ENCODE assay signal across 8 mouse cellular contexts in the genomic region with DNA sequence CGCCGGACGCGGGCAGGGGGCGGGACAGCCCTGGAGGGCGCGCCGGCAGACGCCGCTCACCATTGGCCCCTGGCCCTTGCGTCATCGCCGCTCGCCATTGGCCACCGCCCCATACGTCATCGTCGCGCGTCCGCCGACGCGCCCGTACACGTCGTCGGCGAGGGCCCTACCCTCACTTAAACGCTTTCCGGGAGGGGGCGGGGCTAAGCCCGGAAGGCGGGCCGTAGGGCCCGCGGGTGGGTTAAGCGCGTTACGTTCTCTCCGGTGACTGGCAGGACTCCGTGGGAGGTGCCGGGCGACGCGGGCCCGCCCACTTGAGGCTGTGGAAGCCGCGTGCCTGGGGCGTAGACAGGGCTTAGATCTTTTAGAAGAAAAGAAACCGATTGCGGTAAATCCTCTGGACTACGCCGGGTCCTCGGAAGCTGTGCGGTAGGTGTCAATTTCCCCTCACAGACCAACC. TPM values are rescaled to one million over a fixed set of nuclear protein-coding genes. Genes with fewer than 3 reads are reported as not detected.
DNase-seq lines count a peak whose midpoint lies in the region; ATAC-seq and TF ChIP-seq lines count a peak whose summit lies in the region.

No protein-coding gene starts in this region.

- no peak for TF ChIP-seq RAD21 in CH12.LX (IDR thresholded peaks at IDR 0.05; ENCODE audit: low read depth, low read length)

- in situ Hi-C loops in CH12.LX (cut with MboI; ENCODE audit: low pct_ligation_motif_present, low pct_unique_long_range_greater_than_20kb, low sequenced_read_pairs): no loop called here

- H3K9me3 ChIP-seq in CH12.LX (replicated peaks; ENCODE audit: low read length): no peaks in the 10 kb centered on the region
- no peaks in the 10 kb centered on the region for H3K9me3 ChIP-seq in forebrain, embryonic 11.5 days (ENCODE audit: control insufficient read depth, low read length)
- no peaks in the 10 kb centered on the region for H3K9me3 ChIP-seq in heart, embryonic 16.5 days (replicated peaks; ENCODE audit: control insufficient read depth, low read length)
- H3K9me3 ChIP-seq in liver, embryonic 15.5 days (replicated peaks): no peaks in the 10 kb centered on the region
- no peaks in the 10 kb centered on the region for H3K9me3 ChIP-seq in neural tube, embryonic 12.5 days

- peaks cover 24% of the 10 kb centered on the region for H3K79me2 ChIP-seq in CH12.LX (replicated peaks; ENCODE audit: control insufficient read depth, extremely low read depth, insufficient read depth, poor library complexity, severe bottlenecking)

- H3K36me3 ChIP-seq in CH12.LX (replicated peaks in 1 of 2; ENCODE audit: control insufficient read depth in 1 of 2, insufficient read depth in 1 of 2, low read length in 1 of 2): peaks cover 39 to 68% of the 10 kb centered on the region in 2 experiments
- peaks cover 2% of the 10 kb centered on the region; the same call in 1 of the 2 replicates for H3K36me3 ChIP-seq in forebrain, embryonic 11.5 days (ENCODE audit: control insufficient read depth, insufficient read depth, low read length)
- H3K36me3 ChIP-seq in heart, embryonic 16.5 days (ENCODE audit: control insufficient read depth, insufficient read depth): peaks cover 27% of the 10 kb centered on the region
- H3K36me3 ChIP-seq in liver, embryonic 15.5 days (replicated peaks): peaks cover 61% of the 10 kb centered on the region
- peaks cover 40% of the 10 kb centered on the region for H3K36me3 ChIP-seq in neural tube, embryonic 12.5 days

- H3K4me1 ChIP-seq in CH12.LX (ENCODE audit: control insufficient read depth in 1 of 2, insufficient read depth in 2 of 2): peaks cover 3 to 37% of the 10 kb centered on the region in 2 experiments; a peak in 3 of 4 replicates
- peaks cover 9% of the 10 kb centered on the region; the same call in 1 of the 2 replicates for H3K4me1 ChIP-seq in forebrain, embryonic 11.5 days (replicated peaks; ENCODE audit: control insufficient read depth, insufficient read depth, low read length)
- peaks cover 18% of the 10 kb centered on the region for H3K4me1 ChIP-seq in heart, embryonic 16.5 days (ENCODE audit: control insufficient read depth, insufficient read depth, low read length)
- H3K4me1 ChIP-seq in liver, embryonic 15.5 days (replicated peaks): peaks cover 60% of the 10 kb centered on the region
- peaks cover 16% of the 10 kb centered on the region for H3K4me1 ChIP-seq in neural tube, embryonic 12.5 days

- TF ChIP-seq EP300 in CH12.LX (IDR thresholded peaks at IDR 0.05; ENCODE audit: low read length): no peak

- TF ChIP-seq CTCF in CH12.LX (conservative IDR thresholded peaks at IDR 0.05 in 1 of 2, IDR thresholded peaks at IDR 0.05 in 1 of 2; ENCODE audit: low read depth in 2 of 2, low read length in 2 of 2): no peak

- dilution Hi-C loops in CH12.LX (cut with MboI; ENCODE audit: extremely low pct_ligation_motif_present, extremely low pct_unique_long_range_greater_than_20kb, low sequenced_read_pairs): no loop called here

- H3K27me3 ChIP-seq in CH12.LX (replicated peaks): no peaks in the 10 kb centered on the region
- H3K27me3 ChIP-seq in forebrain, embryonic 11.5 days (ENCODE audit: control insufficient read depth, insufficient read depth, low read length): no peaks in the 10 kb centered on the region
- no peaks in the 10 kb centered on the region for H3K27me3 ChIP-seq in heart, embryonic 16.5 days (ENCODE audit: control insufficient read depth, insufficient read depth, low read length)
- H3K27me3 ChIP-seq in liver, embryonic 15.5 days: no peaks in the 10 kb centered on the region
- H3K27me3 ChIP-seq in neural tube, embryonic 12.5 days (replicated peaks): no peaks in the 10 kb centered on the region

- peak; percentile 97 for ATAC-seq in forebrain, embryonic 11.5 days (replicated peaks; ENCODE audit: low FRiP score)
- peak; percentile 98 for ATAC-seq in heart, embryonic 16.5 days (replicated peaks; ENCODE audit: extremely low read depth, insufficient read depth, low FRiP score)
- ATAC-seq in liver, embryonic 15.5 days (ENCODE audit: insufficient read depth): peak; percentile 97
- peak; percentile 96 for ATAC-seq in neural tube, embryonic 12.5 days (ENCODE audit: low FRiP score, low read depth)

- peak; percentile 98 for DNase-seq in CH12.LX (ENCODE audit: extremely low read depth)
- DNase-seq in c-Kit-positive CD71-positive TER-119-negative erythroid progenitor cells, embryonic 14.5 days (ENCODE audit: low read depth): peak; percentile 97
- DNase-seq in forebrain, embryonic 11.5 days (ENCODE audit: low spot score): peak; percentile 100
- DNase-seq in kidney, postnatal 36 days: peak; percentile 99 to 100
- DNase-seq in telencephalon, adult 2 months (ENCODE audit: low read depth, low spot score): peak; percentile 97

- H3K27ac ChIP-seq in CH12.LX (ENCODE audit: insufficient read depth, low read depth): no peak overlapping the region
- peak overlapping the region; percentile 28; the same call in 1 of the 2 replicates for H3K27ac ChIP-seq in forebrain, embryonic 11.5 days (ENCODE audit: low read depth, low read length)
- H3K27ac ChIP-seq in heart, embryonic 16.5 days (ENCODE audit: low read length): peak overlapping the region; percentile 79
- peak overlapping the region; percentile 90 for H3K27ac ChIP-seq in liver, embryonic 15.5 days (replicated peaks)
- 0 out of 2 replicates have a peak overlapping the region, but pooled peaks have one; percentile 3 for H3K27ac ChIP-seq in neural tube, embryonic 12.5 days

- WGBS in forebrain, embryonic 11.5 days: under 1% methylated on average over 56 of the region's 56 CpGs
- under 1% methylated on average over 54 of the region's 56 CpGs for WGBS in heart, embryonic 16.5 days
- 0% methylated on average over 56 of the region's 56 CpGs for WGBS in liver, embryonic 15.5 days (ENCODE audit: insufficient replicate concordance)
- WGBS in neural tube, embryonic 12.5 days: under 1% methylated on average over 55 of the region's 56 CpGs

- H3K4me3 ChIP-seq in CH12.LX (replicated peaks in 1 of 3; ENCODE audit: low read depth in 2 of 3, low read length in 2 of 3, poor library complexity in 1 of 3): peak overlapping the region; percentile 71 to 93 (median 93)
- peak overlapping the region; percentile 86 for H3K4me3 ChIP-seq in forebrain, embryonic 11.5 days (ENCODE audit: low read depth, low read length)
- H3K4me3 ChIP-seq in heart, embryonic 16.5 days (ENCODE audit: low read length): peak overlapping the region; percentile 94
- peak overlapping the region; percentile 98 for H3K4me3 ChIP-seq in liver, embryonic 15.5 days (replicated peaks)
- peak overlapping the region; percentile 91 for H3K4me3 ChIP-seq in neural tube, embryonic 12.5 days

- peak; percentile 67 for TF ChIP-seq POLR2A in CH12.LX (IDR thresholded peaks at IDR 0.05; ENCODE audit: low read depth, low read length)

- H3K9ac ChIP-seq in CH12.LX (ENCODE audit: insufficient read depth, low read depth): peak overlapping the region; percentile 65
- peak overlapping the region; percentile 84 for H3K9ac ChIP-seq in forebrain, embryonic 11.5 days (ENCODE audit: low read length)
- peak overlapping the region; percentile 92 for H3K9ac ChIP-seq in heart, embryonic 16.5 days (ENCODE audit: low read length)
- H3K9ac ChIP-seq in liver, embryonic 15.5 days: peak overlapping the region; percentile 92
- H3K9ac ChIP-seq in neural tube, embryonic 12.5 days: peak overlapping the region; percentile 87

- H3K4me2 ChIP-seq in CH12.LX (ENCODE audit: insufficient read depth, low read depth, poor library complexity, severe bottlenecking): peak overlapping the region; percentile 90
- H3K4me2 ChIP-seq in forebrain, embryonic 11.5 days (ENCODE audit: low read depth, low read length, severe bottlenecking): peak overlapping the region; percentile 91
- H3K4me2 ChIP-seq in heart, embryonic 16.5 days (ENCODE audit: low read depth, low read length): peak overlapping the region; percentile 86
- peak overlapping the region; percentile 94 for H3K4me2 ChIP-seq in liver, embryonic 15.5 days
- H3K4me2 ChIP-seq in neural tube, embryonic 12.5 days (replicated peaks): peak overlapping the region; percentile 93

RNA-seq across cellular contexts. Expression of a gene that starts 0.2 kb away (rescaled TPM):
- total RNA-seq in CH12.LX (2012; rRNA removed): 27.2 and 34.5 TPM in 2 replicates
- total RNA-seq in CH12.LX (2014; rRNA removed): 24.0 and 28.7 TPM in 2 replicates
- polyA plus RNA-seq in CH12.LX (2012; ENCODE audit: insufficient read length, low read depth): 16.8 and 19.8 TPM in 2 replicates
- 20.9 and 21.1 TPM in 2 replicates for polyA plus RNA-seq in forebrain, embryonic 11.5 days (2014; fragmentation: Nextera tagmentation; extraction: Ambion mirVana)
- polyA plus RNA-seq in heart, embryonic 16.5 days (2015; fragmentation: Nextera tagmentation; extraction: Ambion mirVana): 7.8 and 13.1 TPM in 2 replicates
- 8.1 and 9.7 TPM in 2 replicates for polyA plus RNA-seq in liver, embryonic 15.5 days (2015; fragmentation: Nextera tagmentation; extraction: Ambion mirVana)
- 22.3 and 22.6 TPM in 2 replicates for polyA plus RNA-seq in neural tube, embryonic 12.5 days (2016; fragmentation: Nextera tagmentation; extraction: Ambion mirVana)

RNA-seq across cellular contexts. Expression of a gene that starts 17.6 kb away (rescaled TPM):
- total RNA-seq in CH12.LX (2012; rRNA removed) (18.1 and 20.2 TPM in 2 replicates), CH12.LX (2014; rRNA removed) (6.1 and 8.9 TPM in 2 replicates)
- 69.5 and 80.4 TPM in 2 replicates for polyA plus RNA-seq in CH12.LX (2012; ENCODE audit: insufficient read length, low read depth)
- 101 and 107 TPM in 2 replicates for polyA plus RNA-seq in forebrain, embryonic 11.5 days (2014; fragmentation: Nextera tagmentation; extraction: Ambion mirVana)
- polyA plus RNA-seq in heart, embryonic 16.5 days (2015; fragmentation: Nextera tagmentation; extraction: Ambion mirVana): 36.8 and 45.6 TPM in 2 replicates
- polyA plus RNA-seq in liver, embryonic 15.5 days (2015; fragmentation: Nextera tagmentation; extraction: Ambion mirVana): 19.1 and 20.5 TPM in 2 replicates
- 59.4 and 73.2 TPM in 2 replicates for polyA plus RNA-seq in neural tube, embryonic 12.5 days (2016; fragmentation: Nextera tagmentation; extraction: Ambion mirVana)

RNA-seq across cellular contexts. Expression of a gene that starts 49.0 kb away (rescaled TPM):
- 12.6 TPM in 2 replicates for total RNA-seq in CH12.LX (2012; rRNA removed)
- 9.7 and 9.8 TPM in 2 replicates for total RNA-seq in CH12.LX (2014; rRNA removed)
- 11.8 and 13.1 TPM in 2 replicates for polyA plus RNA-seq in CH12.LX (2012; ENCODE audit: insufficient read length, low read depth)
- polyA plus RNA-seq in forebrain, embryonic 11.5 days (2014; fragmentation: Nextera tagmentation; extraction: Ambion mirVana): 14.9 and 15.4 TPM in 2 replicates
- polyA plus RNA-seq in heart, embryonic 16.5 days (2015; fragmentation: Nextera tagmentation; extraction: Ambion mirVana): 9.8 and 10.3 TPM in 2 replicates
- polyA plus RNA-seq in liver, embryonic 15.5 days (2015; fragmentation: Nextera tagmentation; extraction: Ambion mirVana): 2.9 and 3.4 TPM in 2 replicates
- 15.4 and 16.7 TPM in 2 replicates for polyA plus RNA-seq in neural tube, embryonic 12.5 days (2016; fragmentation: Nextera tagmentation; extraction: Ambion mirVana)

RNA-seq across cellular contexts. Expression of a gene that starts 49.0 kb away (rescaled TPM):
- total RNA-seq in CH12.LX (2012; rRNA removed): 4.0 and 5.3 TPM in 2 replicates
- total RNA-seq in CH12.LX (2014; rRNA removed): 2.5 and 2.8 TPM in 2 replicates
- 2.5 and 3.1 TPM in 2 replicates for polyA plus RNA-seq in CH12.LX (2012; ENCODE audit: insufficient read length, low read depth)
- 1.2 and 1.7 TPM in 2 replicates for polyA plus RNA-seq in forebrain, embryonic 11.5 days (2014; fragmentation: Nextera tagmentation; extraction: Ambion mirVana)
- polyA plus RNA-seq in heart, embryonic 16.5 days (2015; fragmentation: Nextera tagmentation; extraction: Ambion mirVana): 1.4 and 1.5 TPM in 2 replicates
- polyA plus RNA-seq in liver, embryonic 15.5 days (2015; fragmentation: Nextera tagmentation; extraction: Ambion mirVana): 0.35 and 0.58 TPM in 2 replicates
- 0.66 and 1.1 TPM in 2 replicates for polyA plus RNA-seq in neural tube, embryonic 12.5 days (2016; fragmentation: Nextera tagmentation; extraction: Ambion mirVana)

RNA-seq across cellular contexts. Expression of a gene that starts 55.4 kb away (rescaled TPM):
- total RNA-seq in CH12.LX (2012; rRNA removed) (9.7 and 10.3 TPM in 2 replicates), CH12.LX (2014; rRNA removed) (6.6 and 8.7 TPM in 2 replicates)
- 12.9 and 14.3 TPM in 2 replicates for polyA plus RNA-seq in CH12.LX (2012; ENCODE audit: insufficient read length, low read depth)
- 18.1 and 19.2 TPM in 2 replicates for polyA plus RNA-seq in forebrain, embryonic 11.5 days (2014; fragmentation: Nextera tagmentation; extraction: Ambion mirVana)
- polyA plus RNA-seq in heart, embryonic 16.5 days (2015; fragmentation: Nextera tagmentation; extraction: Ambion mirVana): 11.5 and 12.7 TPM in 2 replicates
- 7.2 and 7.7 TPM in 2 replicates for polyA plus RNA-seq in liver, embryonic 15.5 days (2015; fragmentation: Nextera tagmentation; extraction: Ambion mirVana)
- polyA plus RNA-seq in neural tube, embryonic 12.5 days (2016; fragmentation: Nextera tagmentation; extraction: Ambion mirVana): 18.8 and 19.6 TPM in 2 replicates
